Mouse (Mus musculus) CH12.LX (cell line): ENCODE results near the gene Sar1b.

ENCODE experiments used
- CTCF ChIP-seq, 2 experiments: IDR thresholded peaks in 1 of 2; conservative IDR thresholded peaks in 1 of 2; 2 replicates each; pipeline ENCODE4 v1.5.1; 2011 to 2012; ENCODE audit warnings: low read depth in 2 of 2, low read length in 2 of 2, improper control_type of control experiment in 1 of 2, inconsistent platforms in 1 of 2, mild to moderate bottlenecking in 1 of 2, moderate library complexity in 1 of 2
- POLR2A ChIP-seq: IDR thresholded peaks from 2 replicates; pipeline ENCODE4 v1.6.1; 2011; ENCODE audit warnings: low read depth, mild to moderate bottlenecking, improper control_type of control experiment, low read length

- TF ChIP-seq POLR2A: peak; percentile 91
- TF ChIP-seq CTCF (conservative IDR thresholded peaks at IDR 0.05 in 1 of 2, IDR thresholded peaks at IDR 0.05 in 1 of 2; ENCODE audit: low read depth in 2 of 2, low read length in 2 of 2): no peak
These were observed at the start of gene Sar1b, which contains the start of gene Sec24a for GRCm38 (mm10) chr11:51763213-51763907.
